Mouse (Mus musculus) adrenal gland, postnatal 25 days (tissue): Measurements from ENCODE around the gene Epha4. TPM values are rescaled to one million over a fixed set of nuclear protein-coding genes. Genes with fewer than 3 reads are reported as not detected.

Experiments used
- DNase-seq: peaks from one replicate; pipeline ENCODE4 v3.0.0; 2021; ENCODE audit warnings: mixed read lengths
- total RNA-seq: library from RNA; stranded (reverse); gene quantifications from 2 replicates; pipeline ENCODE4 v1.2.3, GENCODE M21; 2021

Gene Epha4
- total RNA-seq, 1 experiment from 2014 or later, result 2.7 TPM

GRCm38 (mm10) chr1:77406631-77407030 lies 108.3 kb downstream of the Epha4 start:
- no peak for DNase-seq

- DNase-seq, result no peak
Measured at GRCm38 (mm10) chr1:77404537-77404936, 110.4 kb downstream of the Epha4 start.

GRCm38 (mm10) chr1:77402942-77403341 lies 111.9 kb downstream of the Epha4 start:
- DNase-seq, result no peak

- DNase-seq, result no peak
Measured at GRCm38 (mm10) chr1:77401465-77401864, 113.4 kb downstream of the Epha4 start.

GRCm38 (mm10) chr1:77391590-77391989 lies 123.3 kb downstream of the Epha4 start:
- no peak for DNase-seq

- no peak for DNase-seq
Measured at GRCm38 (mm10) chr1:77389069-77389468, 125.8 kb downstream of the Epha4 start.

GRCm38 (mm10) chr1:77388556-77388955 lies 126.3 kb downstream of the Epha4 start:
- no peak for DNase-seq

- DNase-seq, result no peak
Measured at GRCm38 (mm10) chr1:77385613-77386012, 129.3 kb downstream of the Epha4 start.

GRCm38 (mm10) chr1:77383466-77383865 lies 131.4 kb downstream of the Epha4 start:
- no peak for DNase-seq

- no peak for DNase-seq
Measured at GRCm38 (mm10) chr1:77377550-77377980, 137.3 kb downstream of the Epha4 start.

GRCm38 (mm10) chr1:77374054-77374453 lies 140.8 kb downstream of the Epha4 start:
- no peak for DNase-seq

GRCm38 (mm10) chr1:77370921-77371320 lies 144.0 kb downstream of the Epha4 start:
- no peak for DNase-seq

GRCm38 (mm10) chr1:77369255-77369837 lies 145.5 kb downstream of the Epha4 start:
- no peak for DNase-seq

GRCm38 (mm10) chr1:77365850-77366249 lies 149.0 kb downstream of the Epha4 start:
- no peak for DNase-seq

- no peak for DNase-seq
Measured at GRCm38 (mm10) chr1:77364596-77364995, 150.3 kb downstream of the Epha4 start.

GRCm38 (mm10) chr1:77363848-77364247 lies 151.0 kb downstream of the Epha4 start:
- no peak for DNase-seq

- no peak for DNase-seq
Measured at GRCm38 (mm10) chr1:77346459-77346858, 168.4 kb downstream of the Epha4 start.

GRCm38 (mm10) chr1:77343792-77344191 lies 171.1 kb downstream of the Epha4 start:
- DNase-seq, result no peak

GRCm38 (mm10) chr1:77339701-77340100 lies 175.2 kb downstream of the Epha4 start:
- DNase-seq, result no peak

- DNase-seq, result no peak
Measured at GRCm38 (mm10) chr1:77338346-77338745, 176.5 kb downstream of the Epha4 start.

GRCm38 (mm10) chr1:77336937-77337336 lies 178.0 kb downstream of the Epha4 start:
- no peak for DNase-seq

GRCm38 (mm10) chr1:77318597-77319127 lies 196.2 kb downstream of the Epha4 start:
- no peak for DNase-seq
